Mouse (Mus musculus) cerebral cortex, adult 2 months (tissue): Measurements from ENCODE around the gene Ngef.

Experiments used
- WGBS: fragments of 180-500 bp; shearing (Covaris S2); methylation state at CpG from one replicate; pipeline ENCODE4 v1.1.7; 2018; 5-methylcytosine and 5-hydroxymethylcytosine counted together

The Ngef gene

GRCm38 (mm10) chr1:87573800-87574215 lies at the start of gene Ngef:
TSS of gene Ngef (minus strand) at chr1:87573870.
- 87% methylated on average over 6 of the region's 6 CpGs for WGBS

- WGBS, result 17% methylated on average over 3 of the region's 3 CpGs
Measured at GRCm38 (mm10) chr1:87621858-87622279, 48.2 kb upstream of the Ngef start.

- WGBS, result 71% methylated on average over 9 of the region's 9 CpGs
Measured at GRCm38 (mm10) chr1:87621146-87621857, 47.6 kb upstream of the Ngef start.

GRCm38 (mm10) chr1:87620693-87621092 lies 47.0 kb upstream of the Ngef start:
- 81% methylated on average over 6 of the region's 6 CpGs for WGBS

GRCm38 (mm10) chr1:87620211-87620668 lies 46.6 kb upstream of the Ngef start, which contains the start of gene Inpp5d:
TSS of gene Inpp5d (plus strand) at chr1:87620312.
- 81% methylated on average over 12 of the region's 12 CpGs for WGBS

- WGBS, result 86% methylated on average over 2 of the region's 2 CpGs
Measured at GRCm38 (mm10) chr1:87614576-87615295, 41.1 kb upstream of the Ngef start.

- WGBS, result 41% methylated on average over 7 of the region's 7 CpGs
Measured at GRCm38 (mm10) chr1:87608416-87609046, 34.9 kb upstream of the Ngef start.

- 45% methylated on average over 21 of the region's 21 CpGs for WGBS
Measured at GRCm38 (mm10) chr1:87607385-87608091, 33.9 kb upstream of the Ngef start.

GRCm38 (mm10) chr1:87605296-87605695 lies 31.6 kb upstream of the Ngef start:
- WGBS, result 57% methylated on average over 2 of the region's 2 CpGs

- WGBS, result 38% methylated on average over 5 of the region's 5 CpGs
Measured at GRCm38 (mm10) chr1:87603389-87603788, 29.7 kb upstream of the Ngef start.

- WGBS, result 87% methylated on average over 2 of the region's 2 CpGs
Measured at GRCm38 (mm10) chr1:87601801-87602200, 28.1 kb upstream of the Ngef start.

- 54% methylated on average over 7 of the region's 7 CpGs for whole genome bisulfite sequencing
Measured at GRCm38 (mm10) chr1:87600533-87600932, 26.9 kb upstream of the Ngef start.

GRCm38 (mm10) chr1:87594671-87595070 lies 21.0 kb upstream of the Ngef start:
- 81% methylated on average over 10 of the region's 10 CpGs for WGBS

- WGBS, result 25% methylated on average over 3 of the region's 3 CpGs
Measured at GRCm38 (mm10) chr1:87594261-87594660, 20.6 kb upstream of the Ngef start.

GRCm38 (mm10) chr1:87589980-87590379 lies 16.3 kb upstream of the Ngef start:
- 76% methylated on average over 8 of the region's 8 CpGs for WGBS

GRCm38 (mm10) chr1:87589162-87589561 lies 15.5 kb upstream of the Ngef start:
- WGBS, result 37% methylated on average over 7 of the region's 7 CpGs

- 71% methylated on average over 3 of the region's 3 CpGs for WGBS
Measured at GRCm38 (mm10) chr1:87580824-87581223, 7.2 kb upstream of the Ngef start.

- WGBS, result 86% methylated on average over 6 of the region's 6 CpGs
Measured at GRCm38 (mm10) chr1:87578965-87579364, 5.3 kb upstream of the Ngef start.

- 60% methylated on average over 7 of the region's 7 CpGs for WGBS
Measured at GRCm38 (mm10) chr1:87574785-87575184, 1.1 kb upstream of the Ngef start.

- 51% methylated on average over 6 of the region's 6 CpGs for WGBS
Measured at GRCm38 (mm10) chr1:87574353-87574752, 683 bp upstream of the Ngef start.

GRCm38 (mm10) chr1:87573261-87573660 lies 409 bp downstream of the Ngef start:
- 85% methylated on average over 5 of the region's 5 CpGs for WGBS

GRCm38 (mm10) chr1:87568398-87568797 lies 5.3 kb downstream of the Ngef start:
- WGBS, result 55% methylated on average over 6 of the region's 6 CpGs
